Mouse (Mus musculus) gastrocnemius, postnatal 10 days (tissue): Measurements from ENCODE around the gene Frmd4b. TPM values are rescaled to one million over a fixed set of nuclear protein-coding genes. Genes with fewer than 3 reads are reported as not detected.

ENCODE experiments used
- DNase-seq: peaks from one replicate; pipeline ENCODE4 v3.0.0; 2021; ENCODE audit warnings: mixed read lengths
- total RNA-seq, 2 experiments: library from RNA; stranded (reverse); gene quantifications; 2 replicates each; pipeline ENCODE4 v1.2.3; 2021

Frmd4b gene
- total RNA-seq, 2 experiments from 2014 or later, result 20.2 to 25.4 TPM

- DNase-seq, result no peak
Measured at GRCm38 (mm10) chr6:97519553-97519952, 97.8 kb downstream of the Frmd4b start.

GRCm38 (mm10) chr6:97518467-97518866 lies 98.9 kb downstream of the Frmd4b start:
- no peak for DNase-seq

- no peak for DNase-seq
Measured at GRCm38 (mm10) chr6:97517616-97518235, 99.6 kb downstream of the Frmd4b start.

- no peak for DNase-seq
Measured at GRCm38 (mm10) chr6:97516941-97517340, 100.4 kb downstream of the Frmd4b start.

- no peak for DNase-seq
Measured at GRCm38 (mm10) chr6:97510771-97511170, 106.6 kb downstream of the Frmd4b start.

GRCm38 (mm10) chr6:97509434-97509833 lies 107.9 kb downstream of the Frmd4b start:
- no peak for DNase-seq

- no peak for DNase-seq
Measured at GRCm38 (mm10) chr6:97508480-97508879, 108.9 kb downstream of the Frmd4b start.

GRCm38 (mm10) chr6:97507893-97508292 lies 109.4 kb downstream of the Frmd4b start:
- no peak for DNase-seq

GRCm38 (mm10) chr6:97506141-97506650 lies 111.1 kb downstream of the Frmd4b start:
- peak; percentile 67 for DNase-seq

GRCm38 (mm10) chr6:97504673-97505072 lies 112.7 kb downstream of the Frmd4b start:
- DNase-seq, result no peak

- DNase-seq, result no peak
Measured at GRCm38 (mm10) chr6:97501000-97501399, 116.3 kb downstream of the Frmd4b start.

GRCm38 (mm10) chr6:97500246-97500645 lies 117.1 kb downstream of the Frmd4b start:
- no peak for DNase-seq

- DNase-seq, result no peak
Measured at GRCm38 (mm10) chr6:97496002-97496401, 121.3 kb downstream of the Frmd4b start.

- DNase-seq, result no peak
Measured at GRCm38 (mm10) chr6:97491065-97491464, 126.3 kb downstream of the Frmd4b start.

- DNase-seq, result no peak
Measured at GRCm38 (mm10) chr6:97488821-97489220, 128.5 kb downstream of the Frmd4b start.

GRCm38 (mm10) chr6:97488280-97488679 lies 129.1 kb downstream of the Frmd4b start:
- DNase-seq, result no peak

- peak; percentile 78 for DNase-seq
Measured at GRCm38 (mm10) chr6:97487535-97488081, 129.7 kb downstream of the Frmd4b start.

GRCm38 (mm10) chr6:97486813-97487361 lies 130.5 kb downstream of the Frmd4b start:
- no peak for DNase-seq

GRCm38 (mm10) chr6:97485886-97486386 lies 131.4 kb downstream of the Frmd4b start:
- DNase-seq, result no peak

- DNase-seq, result no peak
Measured at GRCm38 (mm10) chr6:97481912-97482311, 135.4 kb downstream of the Frmd4b start.

GRCm38 (mm10) chr6:97478981-97479860 lies 138.1 kb downstream of the Frmd4b start:
- no peak for DNase-seq

GRCm38 (mm10) chr6:97473672-97474071 lies 143.7 kb downstream of the Frmd4b start:
- DNase-seq, result no peak
